Mouse (Mus musculus): Measurements from ENCODE around the gene Ppp1r14b. TPM values are rescaled to one million over a fixed set of nuclear protein-coding genes. Genes with fewer than 3 reads are reported as not detected.

The Ppp1r14b gene
- polyA plus RNA-seq (2016; fragmentation: Nextera tagmentation; extraction: Ambion mirVana) = 265 and 314 TPM in 2 replicates

- peak within 1 kb of the TSS; percentile 95 for H3K27ac ChIP-seq (replicated peaks)
- peaks cover 58% of the 10 kb centered on the region for H3K4me1 ChIP-seq
- peak; percentile 69 for ATAC-seq (ENCODE audit: low FRiP score, low read depth)
Measured at GRCm38 (mm10) chr19:6974211-6975205, at the start of gene Ppp1r14b. Ppp1r14b (plus strand) TSS chr19:6974968.

DNA sequence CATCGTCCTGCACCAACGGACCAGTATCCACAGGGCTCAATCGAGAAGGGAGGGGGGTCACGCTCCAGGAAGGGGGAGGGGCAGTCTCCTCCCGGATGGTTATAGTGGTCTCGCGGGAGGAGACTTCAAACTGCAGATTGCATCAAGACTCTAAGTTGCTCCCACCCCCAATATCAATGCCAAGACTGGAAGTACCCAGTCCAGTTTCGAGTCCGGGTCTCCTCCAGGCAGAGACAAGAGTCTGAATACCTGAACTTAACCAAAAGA, 49.5 kb upstream of the Ppp1r14b start, which contains the start of gene Catsperz:
Gene Catsperz (minus strand): TSS at position 74 of the 267 bp plus-strand sequence.
- 4% methylated on average over 9 of the region's 9 CpGs for WGBS
- Histone ChIP-seq H3K4me2 (replicated peaks) (peak within 1 kb of the TSS; percentile 11; the same call in 1 of the 2 replicates), H3K4me3 (peak within 1 kb of the TSS; percentile 15; the same call in 1 of the 2 replicates)

More at GRCm38 (mm10) chr19:6974211-6975205, at the start of gene Ppp1r14b:
- Histone ChIP-seq H3K36me3 (peaks cover 19% of the 10 kb centered on the region), H3K9ac (replicated peaks) (peak within 1 kb of the TSS; percentile 92), H3K4me2 (replicated peaks) (peak within 1 kb of the TSS; percentile 94), H3K4me3 (peak within 1 kb of the TSS; percentile 78), H3K9me3 (no peaks in the 10 kb centered on the region), H3K27me3 (peaks cover 37% of the 10 kb centered on the region)
- under 1% methylated on average over 76 of the region's 84 CpGs for WGBS

GRCm38 (mm10) chr19:6925611-6926329, 49.0 kb upstream of the Ppp1r14b start:
- no peak for ATAC-seq (ENCODE audit: low FRiP score, low read depth)
- Histone ChIP-seq H3K4me1 (peaks cover 33% of the 10 kb centered on the region), H3K4me2 (replicated peaks) (0 out of 2 replicates have a peak overlapping the region, but pooled peaks have one; percentile 11), H3K36me3 (no peaks in the 10 kb centered on the region), H3K4me3 (0 out of 2 replicates have a peak overlapping the region, but pooled peaks have one; percentile 4), H3K9me3 (no peaks in the 10 kb centered on the region), H3K9ac (replicated peaks) (no peak overlapping the region), H3K27ac (replicated peaks) (no peak overlapping the region), H3K27me3 (peaks cover 85% of the 10 kb centered on the region)
- 4% methylated on average over 35 of the region's 40 CpGs for WGBS

More for the DNA sequence above, 49.5 kb upstream of the Ppp1r14b start, which contains the start of gene Catsperz:
- H3K27me3 ChIP-seq = peaks cover 80% of the 10 kb centered on the region
- H3K9ac ChIP-seq (replicated peaks) = no peak within 1 kb of the TSS
- H3K36me3 ChIP-seq = no peaks in the 10 kb centered on the region
- no peaks in the 10 kb centered on the region for H3K9me3 ChIP-seq
- no peak for ATAC-seq (ENCODE audit: low FRiP score, low read depth)
- H3K4me1 ChIP-seq = peaks cover 39% of the 10 kb centered on the region
- no peak within 1 kb of the TSS for H3K27ac ChIP-seq (replicated peaks)

DNA sequence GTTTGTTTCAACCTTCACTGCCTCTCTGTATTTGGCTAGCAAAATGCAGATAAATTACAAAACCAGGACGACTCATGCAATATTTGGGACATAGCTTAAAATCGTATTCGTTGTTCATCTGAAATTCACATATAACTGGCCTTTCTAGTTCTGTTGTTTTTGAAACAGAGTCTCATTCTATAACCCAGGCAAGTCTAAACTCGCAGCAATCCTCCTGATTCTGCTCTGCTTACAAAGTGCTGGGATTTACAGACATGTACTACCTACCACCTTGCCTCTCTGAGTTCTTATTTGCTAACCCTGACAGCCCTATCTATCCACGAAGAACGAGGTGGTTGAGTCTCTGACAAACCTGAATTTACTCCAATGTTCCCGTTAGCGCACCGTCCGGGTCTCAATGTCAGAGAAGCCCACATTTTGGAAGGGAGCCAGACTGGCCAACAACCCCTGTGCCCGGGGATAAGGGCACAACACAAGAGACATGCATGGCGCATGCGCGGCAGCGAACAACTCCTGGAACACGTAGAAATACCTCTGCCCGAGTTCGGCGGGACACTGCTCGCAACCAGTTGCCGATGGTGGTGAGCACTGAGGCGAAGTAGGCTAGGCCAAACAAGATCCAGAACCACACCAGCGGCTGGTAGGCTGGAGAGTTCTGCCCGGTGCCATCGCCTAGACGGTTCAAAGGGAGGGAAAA, 48.1 kb upstream of the Ppp1r14b start:
- peak overlapping the region; percentile 24 for H3K4me3 ChIP-seq
- H3K9ac ChIP-seq (replicated peaks) = no peak overlapping the region
- H3K27me3 ChIP-seq = peaks cover 94% of the 10 kb centered on the region

DNA sequence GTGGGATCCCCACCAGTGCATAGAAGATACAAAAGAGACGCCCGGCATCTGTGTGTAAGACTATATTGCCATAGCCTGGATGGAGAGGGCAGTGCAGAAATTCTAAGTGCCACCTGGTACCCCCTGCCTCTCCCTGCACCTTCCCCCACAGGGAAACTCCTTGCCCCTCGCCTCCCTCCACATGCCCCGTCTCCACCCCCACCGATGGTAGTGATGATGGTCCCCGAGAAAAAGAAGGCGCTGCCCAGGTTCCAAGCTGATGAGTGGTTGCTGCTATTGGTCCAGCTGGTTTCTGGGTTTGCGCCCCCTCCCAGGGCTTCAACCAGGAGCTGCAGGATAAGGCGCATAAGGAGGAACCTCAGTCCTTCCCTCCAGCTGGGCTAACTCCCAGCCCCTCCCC, 46.7 kb upstream of the Ppp1r14b start:
- no peaks in the 10 kb centered on the region for H3K36me3 ChIP-seq
- H3K9me3 ChIP-seq = no peaks in the 10 kb centered on the region
- no peak overlapping the region for H3K4me3 ChIP-seq
- no peak overlapping the region for H3K27ac ChIP-seq (replicated peaks)
- WGBS = 6% methylated on average over 9 of the region's 9 CpGs
- peaks cover 23% of the 10 kb centered on the region; the same call in 1 of the 2 replicates for H3K4me1 ChIP-seq
- ATAC-seq (ENCODE audit: low FRiP score, low read depth) = no peak
- no peak overlapping the region for H3K9ac ChIP-seq (replicated peaks)
- H3K27me3 ChIP-seq = peaks cover 97% of the 10 kb centered on the region
- no peak overlapping the region for H3K4me2 ChIP-seq (replicated peaks)

More for the DNA sequence above, 48.1 kb upstream of the Ppp1r14b start:
- WGBS = 10% methylated on average over 26 of the region's 26 CpGs
- H3K27ac ChIP-seq (replicated peaks) = no peak overlapping the region
- H3K4me2 ChIP-seq (replicated peaks) = peak overlapping the region; percentile 37
- no peaks in the 10 kb centered on the region for H3K36me3 ChIP-seq
- H3K9me3 ChIP-seq = no peaks in the 10 kb centered on the region
- no peak for ATAC-seq (ENCODE audit: low FRiP score, low read depth)
- H3K4me1 ChIP-seq = peaks cover 30% of the 10 kb centered on the region

DNA sequence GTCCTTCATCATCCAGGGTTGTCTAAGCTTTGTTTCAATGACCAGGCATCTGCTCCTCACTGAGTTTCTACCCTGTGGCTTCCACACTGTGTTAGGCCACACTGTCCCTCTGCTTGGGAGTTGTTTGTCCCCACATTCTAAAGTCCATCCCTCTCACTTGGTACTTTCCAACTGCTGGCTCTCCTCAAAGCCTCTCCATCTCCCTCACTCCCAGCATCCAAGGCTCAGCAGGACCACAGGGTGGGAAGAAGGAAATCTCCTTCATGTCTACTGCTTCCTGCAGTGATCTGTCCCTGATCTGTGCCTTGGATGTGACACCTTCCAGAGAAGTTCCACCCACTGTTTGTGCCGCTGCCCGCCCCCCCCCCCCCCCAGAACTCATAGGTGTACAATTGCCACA, 43.8 kb upstream of the Ppp1r14b start:
- peaks cover 21% of the 10 kb centered on the region for H3K4me1 ChIP-seq
- no peak overlapping the region for H3K9ac ChIP-seq (replicated peaks)
- H3K27ac ChIP-seq (replicated peaks) = no peak overlapping the region
- peaks cover 97% of the 10 kb centered on the region for H3K27me3 ChIP-seq
- no peaks in the 10 kb centered on the region for H3K9me3 ChIP-seq
- no peak for ATAC-seq (ENCODE audit: low FRiP score, low read depth)
- H3K4me2 ChIP-seq (replicated peaks) = no peak overlapping the region
- H3K4me3 ChIP-seq = no peak overlapping the region
- WGBS = 0% methylated on average over 1 of the region's 2 CpGs
- H3K36me3 ChIP-seq = no peaks in the 10 kb centered on the region

- Histone ChIP-seq H3K9ac (replicated peaks) (no peak overlapping the region), H3K27ac (replicated peaks) (no peak overlapping the region), H3K9me3 (no peaks in the 10 kb centered on the region), H3K36me3 (no peaks in the 10 kb centered on the region), H3K4me2 (replicated peaks) (no peak overlapping the region), H3K4me3 (no peak overlapping the region), H3K27me3 (peaks cover 92% of the 10 kb centered on the region), H3K4me1 (peaks cover 15% of the 10 kb centered on the region)
- ATAC-seq (ENCODE audit: low FRiP score, low read depth) = no peak
- WGBS = 65% methylated on average over 1 of the region's 1 CpGs
Measured at GRCm38 (mm10) chr19:6932018-6932417, 42.8 kb upstream of the Ppp1r14b start.

DNA sequence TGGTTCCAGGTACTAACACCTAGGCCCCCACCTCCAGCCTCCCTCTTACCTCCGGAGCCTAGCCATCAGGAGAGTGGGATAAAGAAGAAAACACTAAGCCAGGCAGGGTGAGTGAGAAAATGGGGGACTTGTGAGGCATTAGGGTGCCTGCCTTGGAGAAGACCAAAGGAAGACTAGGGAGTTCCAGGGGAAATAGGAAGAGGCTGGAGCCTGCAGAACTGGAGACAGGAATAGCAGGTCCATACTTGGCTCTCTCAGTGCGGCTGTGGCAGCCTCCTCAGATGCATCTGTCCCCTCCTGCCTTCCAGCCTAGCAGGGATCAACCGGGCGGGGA, 41.7 kb upstream of the Ppp1r14b start:
- H3K4me2 ChIP-seq (replicated peaks) = no peak overlapping the region
- ATAC-seq (ENCODE audit: low FRiP score, low read depth) = no peak
- peaks cover 12% of the 10 kb centered on the region for H3K4me1 ChIP-seq
- no peak overlapping the region for H3K9ac ChIP-seq (replicated peaks)
- H3K9me3 ChIP-seq = no peaks in the 10 kb centered on the region
- no peaks in the 10 kb centered on the region for H3K36me3 ChIP-seq
- H3K27ac ChIP-seq (replicated peaks) = no peak overlapping the region
- H3K27me3 ChIP-seq = peaks cover 86% of the 10 kb centered on the region
- H3K4me3 ChIP-seq = 0 out of 2 replicates have a peak overlapping the region, but pooled peaks have one; percentile 38
- 17% methylated on average over 4 of the region's 4 CpGs for WGBS

DNA sequence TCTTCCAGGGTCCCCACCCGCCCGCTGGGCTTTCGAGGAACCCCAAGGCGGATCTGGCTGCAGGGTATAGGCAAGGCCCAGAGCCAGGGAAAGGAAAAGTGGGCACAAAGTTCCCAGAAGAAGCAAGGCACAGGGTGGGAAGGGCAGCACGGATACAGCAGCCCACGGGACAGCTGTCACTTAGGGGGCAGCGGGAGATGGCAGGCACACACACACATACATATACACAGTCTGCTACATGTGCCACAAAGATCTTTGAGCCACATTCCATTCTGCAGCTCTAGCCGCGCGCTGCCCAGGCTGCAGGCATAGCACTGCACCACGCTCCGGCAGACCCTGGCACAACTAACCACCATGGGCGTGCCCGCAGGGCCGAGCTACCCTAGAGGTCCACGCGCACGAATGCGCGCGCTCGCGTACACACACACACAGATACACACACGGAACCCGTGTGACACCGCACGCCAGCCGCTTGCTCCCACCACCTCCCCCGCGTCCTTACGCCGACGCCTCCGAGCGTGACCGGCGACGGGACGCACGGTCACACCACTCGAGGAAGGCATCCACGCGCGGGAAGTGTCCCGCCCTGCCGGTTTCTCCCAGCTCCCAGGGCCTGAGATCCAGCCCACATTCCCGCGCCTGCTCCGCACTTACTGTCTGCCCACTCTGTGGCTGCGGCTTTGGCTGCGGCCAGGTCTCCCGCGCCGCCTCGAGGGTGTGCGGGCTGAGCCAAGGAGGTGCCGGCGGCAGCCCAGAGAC, 41.2 kb upstream of the Ppp1r14b start:
- no peaks in the 10 kb centered on the region for H3K9me3 ChIP-seq
- peak overlapping the region; percentile 38 for H3K4me3 ChIP-seq
- H3K4me2 ChIP-seq (replicated peaks) = peak overlapping the region; percentile 53
- H3K9ac ChIP-seq (replicated peaks) = peak overlapping the region; percentile 37; the same call in 1 of the 2 replicates
- WGBS = 4% methylated on average over 57 of the region's 58 CpGs
- ATAC-seq (ENCODE audit: low FRiP score, low read depth) = 0 out of 2 replicates have a peak, but pooled peaks have one; percentile 16
- no peak overlapping the region for H3K27ac ChIP-seq (replicated peaks)
- H3K27me3 ChIP-seq = peaks cover 83% of the 10 kb centered on the region
- peaks cover 12% of the 10 kb centered on the region for H3K4me1 ChIP-seq
- no peaks in the 10 kb centered on the region for H3K36me3 ChIP-seq

DNA sequence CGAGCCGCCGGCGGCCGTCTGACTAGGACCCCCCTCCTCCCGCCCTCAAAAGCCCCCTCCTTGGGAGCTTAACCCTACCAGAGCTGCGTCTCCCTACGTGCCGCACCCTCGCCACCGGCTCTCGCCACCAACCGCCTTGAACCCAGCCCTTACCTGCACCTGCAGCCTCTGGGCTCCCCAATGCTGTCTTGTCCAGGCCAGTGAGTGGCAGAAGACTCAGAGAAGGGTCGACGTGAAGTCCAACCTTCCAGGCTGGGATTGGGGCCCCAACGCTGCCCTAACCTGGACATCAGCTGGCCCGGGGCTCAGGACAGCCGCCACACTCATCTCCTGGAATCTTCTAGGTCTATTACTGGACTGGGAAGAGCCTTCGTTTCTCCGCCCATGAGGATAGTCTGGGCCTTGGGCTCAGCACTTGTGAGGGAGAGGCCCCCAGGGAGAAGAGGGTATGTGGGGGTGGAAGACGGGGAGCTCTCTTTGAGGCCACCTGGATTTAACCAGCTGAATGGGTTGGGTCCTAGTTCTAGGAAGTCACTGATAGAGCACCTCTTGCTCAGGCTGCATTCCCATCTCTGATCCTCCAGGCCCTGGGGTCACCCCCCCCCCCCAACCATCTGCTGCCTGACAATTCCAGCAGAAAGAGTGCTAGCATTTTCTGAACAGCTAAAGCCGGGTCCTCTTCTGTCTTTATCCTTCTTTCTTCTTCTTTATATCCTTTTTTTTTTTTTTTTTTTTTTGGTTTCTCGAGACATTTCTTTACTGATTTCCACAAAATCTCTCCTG, 40.4 kb upstream of the Ppp1r14b start, which contains the start of gene Kcnk4:
Gene Kcnk4 (minus strand): TSS at position 321 of the 783 bp plus-strand sequence.
- Histone ChIP-seq H3K27me3 (peaks cover 78% of the 10 kb centered on the region), H3K9ac (replicated peaks) (peak within 1 kb of the TSS; percentile 37; the same call in 1 of the 2 replicates), H3K4me3 (peak within 1 kb of the TSS; percentile 38), H3K4me1 (peaks cover 16% of the 10 kb centered on the region), H3K36me3 (no peaks in the 10 kb centered on the region), H3K9me3 (no peaks in the 10 kb centered on the region), H3K27ac (replicated peaks) (no peak within 1 kb of the TSS), H3K4me2 (replicated peaks) (peak within 1 kb of the TSS; percentile 53)
- 9% methylated on average over 23 of the region's 23 CpGs for WGBS
- 0 out of 2 replicates have a peak, but pooled peaks have one; percentile 34 for ATAC-seq (ENCODE audit: low FRiP score, low read depth)
